Mouse (Mus musculus): ENCODE measurements at regions not wholly inside any gene's neighbourhood (a gene's known extent, or its start where the extent isn't known, plus 50 kb on each side); places are given as distances from the start of the nearest gene placed in this dataset.

DNA sequence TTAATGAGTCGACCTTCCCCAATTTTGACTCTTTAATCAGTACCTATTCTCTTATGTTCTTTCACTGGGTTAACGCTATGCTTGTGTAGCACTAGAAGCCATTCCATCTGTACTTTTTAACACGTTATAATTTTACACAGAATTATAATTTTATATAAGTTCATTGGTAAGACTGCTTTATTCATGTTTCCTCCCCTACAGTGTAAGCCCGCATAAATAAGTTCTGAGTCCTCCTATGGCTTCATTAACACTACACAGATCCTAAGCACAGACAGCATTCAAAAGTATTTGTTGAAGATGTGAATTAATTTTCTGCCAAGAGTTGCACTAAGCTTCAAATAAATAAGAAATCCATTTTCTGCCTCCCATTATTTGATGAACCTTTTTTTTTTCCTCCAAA is 176.1 kb upstream of the Usp25 start:
- DNase-seq (ENCODE audit: low read depth, low spot score) = no peak

DNA sequence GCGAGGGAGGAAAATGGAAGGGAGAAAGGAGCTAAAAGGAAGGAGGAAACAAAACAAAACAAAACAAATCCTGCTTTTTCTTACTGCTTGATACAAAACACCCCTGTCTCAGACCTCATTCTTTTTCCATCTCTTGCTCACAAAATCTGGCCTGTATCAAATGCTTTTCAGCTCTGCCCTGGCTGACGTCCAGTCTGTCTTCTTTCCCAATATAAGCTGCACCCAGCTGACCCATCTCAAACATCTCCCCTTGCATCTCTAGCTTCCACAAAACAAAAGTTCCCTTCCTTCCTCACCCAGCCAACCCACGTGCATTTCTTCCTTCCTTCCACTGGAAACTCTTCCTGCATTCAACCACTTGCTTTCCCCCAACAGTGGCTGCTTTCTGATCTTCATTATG is 183.1 kb upstream of the Usp25 start:
- DNase-seq (ENCODE audit: low read depth, low spot score) = no peak

DNA sequence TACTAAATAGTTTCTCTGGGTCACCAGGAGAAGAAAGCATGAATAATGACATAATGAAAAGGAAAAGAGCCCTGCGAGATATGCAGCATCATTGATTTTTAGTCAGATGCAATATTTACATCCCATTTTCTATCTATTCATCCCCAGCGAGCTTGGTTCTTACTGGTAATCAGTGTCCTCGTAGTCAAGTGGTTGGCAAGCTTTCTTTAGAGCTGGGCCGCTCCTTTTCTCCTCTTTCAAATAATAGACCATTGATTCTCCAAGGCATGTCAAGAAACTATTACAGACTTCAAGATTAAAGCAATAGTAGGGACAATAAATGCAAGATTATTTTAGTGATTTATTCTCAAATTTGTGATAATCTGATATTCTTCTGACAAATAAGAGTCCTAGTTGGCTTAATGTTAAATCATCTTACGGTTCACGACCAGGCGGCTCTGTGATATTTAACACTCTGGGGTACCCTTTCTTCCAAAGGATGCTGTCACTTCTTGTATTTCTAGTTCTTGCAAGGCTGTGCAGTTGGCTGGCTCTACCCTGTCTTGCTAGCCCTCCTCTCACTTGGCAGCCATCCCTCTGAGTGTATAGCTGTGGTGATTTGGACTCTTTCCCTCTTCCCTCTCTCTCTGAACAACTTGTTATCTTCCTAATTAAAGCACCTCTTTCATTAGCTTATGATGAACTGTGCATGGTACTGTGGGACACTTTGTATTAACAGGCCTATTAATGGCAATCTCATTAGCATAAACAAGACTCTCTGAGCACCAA is 185.6 kb upstream of the Usp25 start:
- no peak for DNase-seq (ENCODE audit: low read depth, low spot score)

DNA sequence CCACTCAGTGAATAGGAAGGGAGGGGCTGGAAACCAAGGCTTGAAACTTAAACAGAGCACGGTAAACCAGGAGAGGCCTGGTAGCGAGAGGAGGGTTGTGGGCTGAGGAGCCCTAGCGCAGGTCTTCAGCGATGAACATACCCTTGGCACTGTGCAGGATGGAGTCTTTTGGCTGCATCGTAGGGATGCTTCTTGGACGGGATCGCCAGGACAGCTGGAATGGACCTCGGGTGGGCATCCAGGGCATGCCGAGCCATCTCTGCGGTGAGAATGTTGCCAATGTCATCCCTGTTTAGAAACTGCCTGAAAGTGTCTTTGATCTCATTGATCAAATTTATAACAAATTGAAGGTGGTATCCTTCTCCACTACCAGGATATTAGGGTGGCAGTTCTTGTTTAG is 192.2 kb upstream of the Usp25 start:
- DNase-seq (ENCODE audit: low read depth, low spot score) = no peak

DNA sequence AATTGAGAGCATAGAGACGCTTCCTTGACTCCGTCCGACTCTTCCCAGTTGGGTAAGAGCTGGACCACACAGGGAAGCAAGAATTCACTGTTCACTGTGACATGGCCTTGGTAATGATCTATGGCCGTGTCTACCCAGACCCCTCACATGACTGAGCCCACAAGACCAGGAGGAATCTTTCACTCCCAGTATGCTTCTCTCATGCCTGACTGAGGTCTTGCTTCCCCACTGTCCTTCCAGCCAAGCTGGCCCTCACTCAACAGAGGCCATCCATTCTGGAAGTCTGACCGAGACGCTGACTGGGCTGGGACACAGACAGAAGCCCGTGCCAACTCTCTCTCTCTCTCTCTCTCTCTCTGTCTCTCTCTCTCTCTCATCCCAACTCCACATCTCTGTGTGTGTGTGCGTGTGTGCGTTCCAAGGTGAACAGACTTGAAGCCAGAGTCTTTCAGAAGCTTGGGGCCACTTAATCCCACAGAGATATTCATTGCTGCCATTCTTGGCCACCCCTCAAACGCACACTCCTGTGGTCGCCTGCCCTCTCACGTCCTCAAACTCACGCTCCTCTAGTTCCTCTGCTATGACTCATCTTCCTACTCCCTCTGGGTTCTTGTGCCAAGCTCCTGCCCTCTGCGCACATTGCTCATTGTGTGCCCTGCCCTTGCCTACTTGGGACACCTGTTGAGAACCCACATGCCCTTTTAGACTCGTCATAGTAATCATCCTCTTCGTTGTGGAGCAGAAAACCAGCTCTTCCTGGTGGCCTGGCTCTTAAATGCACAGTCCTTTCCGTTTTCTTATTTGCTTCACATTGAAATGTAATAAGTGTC is 197.2 kb upstream of the Usp25 start:
- DNase-seq (ENCODE audit: low read depth, low spot score) = no peak

DNA sequence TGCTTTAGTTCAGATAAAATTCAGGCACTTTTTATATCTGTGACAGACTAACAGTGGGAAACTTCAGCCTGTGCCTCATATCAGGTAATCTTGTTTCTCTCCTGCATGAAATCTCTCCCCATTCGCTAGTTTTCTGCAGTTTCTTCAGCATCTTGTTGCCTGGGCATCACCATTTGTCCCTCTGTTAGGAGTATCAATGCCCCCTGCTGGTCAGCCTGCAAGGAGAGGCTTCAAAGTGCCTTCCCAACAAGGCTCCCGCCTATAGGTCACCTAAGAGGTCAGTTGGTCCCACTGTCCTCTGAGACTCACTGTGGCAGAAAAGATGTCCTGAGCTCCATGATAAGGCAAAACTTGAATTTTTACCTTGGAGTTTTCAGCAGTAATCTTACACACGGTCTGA is 209.8 kb upstream of the Usp25 start:
- DNase-seq (ENCODE audit: low read depth, low spot score) = no peak

DNA sequence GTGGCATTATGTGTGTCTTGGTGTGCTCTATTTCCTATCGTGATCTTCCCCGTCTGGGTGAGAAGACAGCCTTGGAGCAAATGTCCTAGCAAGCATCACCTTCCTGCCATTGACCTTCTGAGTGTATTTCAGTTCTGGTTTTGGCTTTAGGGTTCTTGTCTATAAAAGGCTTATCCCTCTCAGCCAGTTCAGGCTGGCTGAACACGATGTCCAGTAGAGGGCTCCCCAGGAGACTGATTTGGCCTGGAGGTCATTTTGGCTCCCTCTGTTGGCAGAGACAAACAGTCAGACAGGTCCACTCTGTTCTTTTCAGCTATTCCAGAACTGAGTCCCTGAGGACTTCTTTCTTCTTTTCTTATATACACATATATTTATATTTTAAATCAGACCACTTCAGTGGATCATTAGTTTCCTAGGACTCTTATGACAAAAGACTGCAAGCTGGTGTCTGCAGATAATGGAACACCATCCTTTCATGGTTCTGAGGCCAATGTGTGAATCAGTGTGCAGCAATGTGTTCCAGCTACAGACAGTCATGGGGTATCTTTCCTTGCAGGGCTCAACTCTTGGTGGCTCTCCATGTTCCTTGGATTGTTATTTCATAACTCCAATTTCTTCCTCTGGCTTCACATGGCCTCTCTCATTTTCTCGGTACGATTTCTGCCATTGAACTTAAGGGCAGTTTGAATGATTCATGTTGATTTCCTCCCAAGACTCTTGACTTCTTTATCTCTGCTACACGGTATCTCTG is 226.9 kb upstream of the Usp25 start:
- peak; percentile 11 for DNase-seq (ENCODE audit: low read depth, low spot score)

DNA sequence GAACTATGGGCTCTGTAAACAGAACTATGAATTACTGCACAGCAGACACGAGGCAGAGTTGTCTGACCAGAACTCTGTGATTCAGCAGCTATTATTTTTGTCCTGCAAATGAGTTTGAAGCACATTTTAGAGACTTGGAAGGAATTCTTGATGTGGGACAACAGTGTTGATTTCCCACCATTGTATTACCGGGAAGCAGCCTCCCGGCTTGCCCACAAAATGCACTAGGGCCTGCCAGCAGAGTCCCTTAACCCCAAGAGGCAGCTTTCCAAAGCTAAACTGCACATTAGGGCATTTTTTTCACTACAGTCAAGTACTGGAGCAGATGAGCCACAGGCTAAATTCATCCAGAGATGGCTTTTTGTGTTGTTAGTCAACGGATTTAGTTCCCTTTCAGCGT is 230.8 kb upstream of the Usp25 start:
- DNase-seq (ENCODE audit: low read depth, low spot score) = no peak

DNA sequence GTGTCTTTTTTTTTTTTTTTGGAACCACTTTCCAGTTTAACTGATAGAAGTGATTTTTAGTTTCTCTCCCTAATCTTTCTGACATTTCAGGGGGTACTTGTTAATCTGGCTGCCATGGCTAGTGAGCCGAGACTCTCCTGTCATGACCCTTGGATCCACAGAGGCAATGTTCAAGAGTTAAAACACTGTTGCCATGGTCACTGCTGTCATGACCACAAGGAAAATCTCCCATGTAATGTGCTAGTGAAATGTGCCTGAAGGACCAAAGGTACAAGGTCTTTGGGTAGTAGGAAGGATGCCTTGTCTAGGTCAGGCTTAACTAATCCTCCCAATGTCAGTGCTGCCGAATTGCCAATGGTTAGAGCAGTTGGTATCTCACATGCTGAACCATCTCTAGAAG is 237.7 kb upstream of the Usp25 start:
- no peak for DNase-seq (ENCODE audit: low read depth, low spot score)

DNA sequence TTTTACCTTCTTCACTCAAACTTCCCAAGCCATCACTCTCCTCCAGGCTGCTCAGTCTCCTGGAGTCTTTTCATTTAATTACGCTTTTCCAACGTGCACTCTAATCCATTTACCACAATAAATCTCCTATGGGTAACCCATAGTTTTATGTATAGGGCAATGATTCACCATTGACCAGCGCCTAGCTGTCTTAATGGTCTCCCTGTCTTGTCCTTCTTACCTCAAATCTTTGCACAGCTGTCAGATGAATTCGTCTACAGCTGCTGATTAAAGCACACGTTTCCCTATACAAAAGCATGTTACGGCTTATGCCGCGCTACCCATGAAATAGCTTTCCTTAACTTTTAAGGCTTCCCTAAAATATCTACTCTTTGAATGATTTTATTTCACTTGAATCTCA is 239.5 kb upstream of the Usp25 start:
- no peak for DNase-seq (ENCODE audit: low read depth, low spot score)

DNA sequence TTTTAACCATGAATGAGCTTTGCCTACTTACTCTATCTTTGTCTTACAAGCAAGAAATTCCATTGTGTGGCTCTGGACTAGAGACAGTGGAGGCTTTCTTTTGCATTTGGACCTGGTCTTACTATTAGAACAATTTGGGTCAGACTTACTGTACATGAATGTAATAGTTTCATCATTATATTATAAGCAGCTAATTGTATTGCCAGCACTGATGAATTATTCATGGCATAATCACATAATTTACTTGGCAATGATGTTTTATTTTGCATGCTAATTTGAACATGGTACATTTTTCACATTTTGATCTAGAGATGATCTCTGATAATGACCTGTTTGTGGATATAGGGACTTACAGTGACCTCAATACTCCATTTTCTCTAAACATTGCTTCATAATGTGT is 240.0 kb upstream of the Usp25 start:
- no peak for DNase-seq (ENCODE audit: low read depth, low spot score)

DNA sequence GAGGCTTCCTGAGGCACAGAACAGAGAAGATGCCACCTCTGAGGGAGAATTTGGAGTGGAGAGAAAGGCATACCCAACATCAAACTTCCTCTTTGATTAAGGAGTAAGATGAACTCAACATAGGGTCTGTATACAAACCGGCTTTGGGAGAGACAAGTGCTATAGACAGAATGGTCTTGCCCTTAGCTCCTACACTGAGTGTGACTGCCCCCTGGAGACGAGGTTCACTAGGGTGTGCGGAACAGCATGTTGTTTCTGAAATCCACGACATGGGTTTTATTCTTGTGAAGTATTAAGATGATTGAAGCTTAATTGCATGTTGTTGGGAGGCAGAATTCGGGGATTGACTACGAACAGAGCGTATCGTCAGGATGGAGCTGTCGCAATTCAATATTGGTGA is 244.9 kb upstream of the Usp25 start:
- DNase-seq (ENCODE audit: low read depth, low spot score) = no peak

DNA sequence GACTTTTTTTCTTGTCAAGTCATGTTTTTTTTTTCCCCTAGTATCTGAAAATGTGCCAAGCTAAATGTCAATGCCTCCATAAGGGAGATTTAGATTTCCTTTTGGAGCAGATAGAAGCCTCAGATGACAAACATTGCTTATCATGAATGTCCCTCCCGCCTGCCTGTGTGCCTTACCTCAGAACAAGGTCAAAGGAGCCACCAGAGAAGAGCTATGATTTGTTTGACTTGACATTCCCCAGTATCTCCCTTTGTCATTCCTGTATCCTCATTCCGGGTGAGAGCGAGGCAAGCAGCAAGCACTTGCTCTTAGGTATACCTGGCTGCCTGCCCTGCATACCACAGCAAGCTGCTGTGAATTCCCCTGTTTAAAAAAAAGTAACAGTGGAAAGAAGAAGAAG is 246.9 kb upstream of the Usp25 start:
- no peak for DNase-seq (ENCODE audit: low read depth, low spot score)

DNA sequence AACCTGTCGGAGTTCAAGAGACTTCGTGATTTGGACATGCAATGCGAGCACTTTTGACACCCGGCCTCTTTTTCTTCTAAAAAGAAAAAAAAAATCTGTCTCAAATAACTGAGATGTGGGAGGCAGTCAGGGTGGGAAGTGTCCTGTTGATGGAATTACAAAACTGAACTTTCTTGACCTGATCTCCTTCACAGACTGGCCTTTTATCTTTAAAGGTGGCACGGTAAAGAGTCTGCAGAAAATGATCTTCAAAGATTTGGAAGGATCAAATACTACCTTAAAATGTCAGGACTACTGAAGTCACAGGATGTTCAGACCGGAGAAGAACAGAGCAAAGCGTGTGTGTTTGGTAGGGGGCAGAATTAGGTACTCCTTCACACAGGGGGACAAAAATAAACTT is 248.0 kb upstream of the Usp25 start:
- DNase-seq (ENCODE audit: low read depth, low spot score) = no peak

DNA sequence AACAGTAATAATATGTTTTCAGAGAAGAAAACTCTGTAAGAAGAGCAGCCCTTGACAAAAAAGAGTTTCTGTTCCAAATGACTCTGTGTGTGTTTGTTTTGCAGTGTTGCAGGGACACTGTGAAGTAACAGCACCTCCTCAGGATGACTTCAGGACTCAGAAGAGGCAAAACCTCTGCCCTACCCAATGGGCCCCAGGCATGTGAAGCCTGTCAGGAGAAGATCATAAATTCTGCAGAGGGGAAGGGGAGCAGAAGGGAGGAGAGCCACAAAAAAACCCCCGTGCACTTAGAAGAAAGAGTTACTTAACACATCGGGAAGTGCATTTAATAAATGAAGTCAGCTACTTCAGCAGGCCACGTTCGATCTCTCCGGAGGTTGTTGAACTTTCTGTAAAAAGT is 248.5 kb upstream of the Usp25 start:
- no peak for DNase-seq (ENCODE audit: low read depth, low spot score)

DNA sequence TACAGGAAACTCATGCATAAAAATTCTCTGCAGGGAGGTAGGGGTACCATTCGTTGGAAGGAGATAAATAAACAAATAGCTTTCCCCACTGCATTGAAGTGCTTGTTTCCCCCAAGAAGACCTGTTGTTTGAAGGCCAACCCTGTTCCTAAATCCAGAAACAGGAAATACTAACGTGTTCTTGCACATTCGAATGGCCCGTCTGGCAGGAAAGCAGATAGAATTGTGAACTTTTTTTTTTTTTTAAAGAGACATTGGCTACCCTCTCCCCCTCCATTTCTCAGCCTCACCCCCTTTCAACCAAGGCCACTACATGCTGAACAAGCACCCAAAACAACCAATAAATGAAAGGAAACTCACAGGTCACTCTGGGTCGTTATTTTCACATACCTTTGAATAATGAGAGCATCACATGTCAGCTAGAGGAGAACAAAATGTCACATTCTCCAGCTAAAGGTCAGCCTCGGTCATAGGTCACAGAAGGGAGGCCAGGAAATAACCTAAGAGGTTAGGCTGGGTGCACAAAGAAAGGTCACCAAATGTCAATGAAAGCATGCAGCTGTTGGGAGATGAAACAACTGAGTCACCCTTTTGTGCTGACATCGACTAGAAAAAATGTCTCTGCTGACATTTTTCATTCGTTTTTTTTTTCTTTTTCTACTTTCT is 250.8 kb upstream of the Usp25 start:
- DNase-seq (ENCODE audit: low read depth, low spot score) = no peak

DNA sequence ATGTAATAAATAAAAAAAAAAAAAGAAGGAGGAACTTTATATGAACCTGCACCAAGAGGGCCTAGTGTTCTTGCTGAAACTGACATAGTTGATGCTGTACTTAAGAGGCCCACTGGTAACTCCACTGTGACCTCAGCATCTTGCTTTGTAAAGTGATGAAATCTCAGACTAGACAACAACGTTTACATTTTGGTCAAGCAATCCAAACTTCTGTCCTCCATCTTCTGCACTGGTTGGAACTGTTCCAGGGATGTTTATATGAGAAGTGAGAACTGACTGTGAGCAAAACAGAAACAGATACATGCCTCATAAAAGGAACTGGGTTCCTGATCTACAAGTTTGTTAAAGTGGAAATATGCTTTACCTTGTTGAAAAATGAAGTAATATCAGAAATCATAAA is 251.7 kb upstream of the Usp25 start:
- DNase-seq (ENCODE audit: low read depth, low spot score) = no peak

DNA sequence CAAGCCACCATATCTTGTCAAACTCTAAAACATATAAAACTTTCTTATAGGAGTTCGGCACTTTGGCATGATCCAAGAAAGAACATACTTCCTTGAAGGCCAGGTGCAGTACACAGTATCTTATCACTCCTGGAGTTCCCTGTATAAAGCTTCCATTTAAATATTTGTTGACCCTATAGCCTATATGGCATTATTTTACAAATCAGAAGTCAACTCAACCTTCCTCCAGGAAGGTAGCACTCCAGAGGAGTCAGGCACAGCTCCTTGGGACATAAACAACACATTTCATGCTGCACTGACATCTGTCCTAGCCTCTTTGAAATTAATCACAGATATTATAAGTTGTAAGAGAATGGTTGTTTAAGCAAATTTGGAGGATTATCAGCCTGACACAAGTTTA is 252.5 kb upstream of the Usp25 start:
- no peak for DNase-seq (ENCODE audit: low read depth, low spot score)

DNA sequence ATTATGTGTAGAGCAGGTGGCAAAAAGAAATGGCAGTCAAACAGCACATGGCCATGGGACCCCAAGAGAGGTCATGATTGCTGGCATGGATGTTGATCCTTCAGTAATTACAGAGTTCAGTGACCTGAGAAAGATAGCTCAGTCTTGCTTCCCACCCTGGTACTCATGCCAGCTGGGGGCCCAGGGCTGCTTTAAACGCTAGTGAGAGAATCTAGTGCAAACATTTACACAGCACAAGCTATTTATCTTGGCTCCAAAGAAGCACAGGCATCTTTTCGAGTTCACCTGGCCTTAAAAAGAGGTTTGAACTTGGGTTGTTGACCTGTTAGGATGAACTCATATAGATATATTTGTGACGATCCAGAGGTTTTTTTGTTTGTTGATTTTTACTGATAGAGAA is 258.6 kb upstream of the Usp25 start:
- DNase-seq (ENCODE audit: low read depth, low spot score) = no peak

DNA sequence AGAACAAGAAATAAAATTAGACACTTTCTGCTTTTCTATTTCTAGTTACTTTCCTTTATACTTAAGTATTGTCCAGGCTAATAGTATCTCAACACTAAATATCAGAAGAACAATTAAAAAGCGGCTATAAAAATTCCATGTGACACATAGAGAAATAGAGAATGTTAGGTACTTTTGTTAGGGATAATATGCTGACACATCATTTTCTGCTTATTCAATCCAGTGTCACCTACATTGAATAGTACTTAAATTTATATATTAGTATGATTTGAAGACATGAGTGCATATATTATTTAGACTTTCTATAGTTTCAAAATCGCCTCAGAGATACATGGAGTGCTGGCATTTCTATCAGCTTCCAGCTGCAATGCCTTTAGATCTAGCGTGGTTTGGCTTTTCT is 267.1 kb upstream of the Usp25 start:
- no peak for DNase-seq (ENCODE audit: low read depth, low spot score)

DNA sequence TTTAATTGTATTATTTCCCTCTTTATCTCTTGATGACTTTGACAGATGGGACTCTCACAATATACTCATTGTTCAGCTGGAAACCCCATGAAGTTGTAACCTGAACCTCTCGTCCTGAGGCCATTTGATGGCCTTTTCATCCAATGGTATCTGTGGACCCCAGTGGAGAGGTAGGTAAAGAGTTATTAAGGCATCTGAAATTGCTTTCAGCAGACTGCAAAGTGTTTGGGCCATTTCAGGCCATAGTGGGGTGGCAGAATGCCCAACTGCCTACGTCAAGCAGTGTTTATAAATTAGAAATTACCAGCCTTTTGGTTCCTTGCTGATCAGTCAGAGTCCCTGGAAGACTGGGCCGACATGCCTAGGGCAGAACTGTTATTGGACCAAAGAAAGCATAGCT is 272.4 kb upstream of the Usp25 start:
- DNase-seq (ENCODE audit: low read depth, low spot score) = no peak

DNA sequence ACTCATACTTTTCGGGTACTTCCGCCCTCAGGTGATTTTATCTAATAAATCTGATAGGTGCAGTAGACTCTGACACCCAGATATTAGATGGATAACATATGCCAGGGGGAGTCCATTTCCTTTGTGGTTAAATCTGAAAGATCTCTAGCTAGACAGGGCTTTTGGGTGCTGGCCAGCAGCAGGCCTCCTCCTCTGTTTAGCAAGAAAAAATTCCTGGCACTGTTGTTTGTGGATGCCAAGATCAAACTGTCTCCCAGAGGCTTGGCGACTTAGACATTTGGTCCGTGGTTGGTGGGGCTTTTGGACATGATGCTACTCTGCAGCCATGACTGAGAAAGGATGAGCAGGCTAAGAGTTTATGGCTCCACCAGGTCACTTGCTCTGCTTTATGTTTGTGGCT is 287.5 kb upstream of the Usp25 start:
- no peak for DNase-seq (ENCODE audit: low read depth, low spot score)

All from WW6 (cell line).